Mouse (Mus musculus): Measurements from ENCODE around the gene Eno3.

GRCm38 (mm10) chr11:70637764-70638163 is 19.2 kb upstream of the Eno3 start:
- TF ChIP-seq CTCF (IDR thresholded peaks at IDR 0.05; ENCODE audit: low read depth) (no peak), EP300 (optimal IDR thresholded peaks at IDR 0.05) (no peak)
